8 mouse cellular contexts compared by ENCODE assay signal in the genomic region with DNA sequence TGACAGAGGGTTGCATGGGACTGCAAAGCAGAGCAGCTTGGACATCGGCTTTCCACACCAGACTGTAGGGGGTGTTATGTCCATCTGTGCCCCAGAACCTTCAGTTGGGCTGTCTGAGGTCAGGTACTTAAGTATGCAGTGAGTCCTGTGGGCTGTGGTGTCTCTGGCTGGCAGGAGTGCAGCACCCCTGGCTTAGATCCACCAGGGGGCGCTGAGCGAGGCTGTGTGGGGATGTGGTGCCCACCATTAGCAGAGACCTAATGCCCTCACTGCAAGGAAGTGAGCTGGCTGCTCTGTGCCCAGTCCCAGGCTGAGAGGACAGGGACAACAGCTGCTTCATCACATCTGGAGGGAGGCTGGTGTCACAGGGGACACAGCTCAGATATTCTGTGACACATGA.
DNase-seq lines count a peak whose midpoint lies in the region; ATAC-seq and TF ChIP-seq lines count a peak whose summit lies in the region.

No protein-coding gene starts in this region.

- TF ChIP-seq RAD21 in MEL (IDR thresholded peaks at IDR 0.05; ENCODE audit: low read depth, low read length), result peak; percentile 37

- DNase-seq in layer of hippocampus, postnatal 14 days (ENCODE audit: low spot score in 2 of 2), result peak; percentile 34 to 40
- no peak for DNase-seq in layer of hippocampus, adult 18-20 months (ENCODE audit: low spot score in 2 of 2)
- DNase-seq in MEL (ENCODE audit: low read depth, low spot score), result peak; percentile 84
- DNase-seq in cerebellum, postnatal 25 days, result peak; percentile 56 to 74
- DNase-seq in liver, embryonic 13.5 days, result peak; percentile 23
- DNase-seq in urinary bladder, postnatal 10 days (ENCODE audit: low spot score), result no peak

- TF ChIP-seq POLR2A in MEL (IDR thresholded peaks at IDR 0.05; ENCODE audit: control insufficient read depth in 1 of 2, insufficient read depth in 1 of 2, low read depth in 1 of 2, low read length in 2 of 2, poor library complexity in 1 of 2), result no peak

- no peaks in the 10 kb centered on the region for H3K79me2 ChIP-seq in MEL (ENCODE audit: control insufficient read depth, insufficient read depth, low read length, poor library complexity)

- no peak overlapping the region; the same call in 1 of the 2 replicates for H3K9ac ChIP-seq in MEL (ENCODE audit: control insufficient read depth, low read depth, low read length, poor library complexity, severe bottlenecking)
- peak overlapping the region; percentile 34 for H3K9ac ChIP-seq in heart, embryonic 16.5 days (ENCODE audit: low read length)
- no peak overlapping the region for H3K9ac ChIP-seq in liver, embryonic 13.5 days
- no peak overlapping the region for H3K9ac ChIP-seq in neural tube, embryonic 13.5 days

- no peaks in the 10 kb centered on the region for H3K9me3 ChIP-seq in MEL (replicated peaks; ENCODE audit: insufficient read depth, low read length)
- H3K9me3 ChIP-seq in heart, embryonic 16.5 days (replicated peaks; ENCODE audit: control insufficient read depth, low read length), result no peaks in the 10 kb centered on the region
- no peaks in the 10 kb centered on the region for H3K9me3 ChIP-seq in liver, embryonic 13.5 days (replicated peaks)
- H3K9me3 ChIP-seq in neural tube, embryonic 13.5 days, result no peaks in the 10 kb centered on the region

- peak overlapping the region; percentile 31 for H3K27ac ChIP-seq in MEL (ENCODE audit: control insufficient read depth, low read depth, low read length)
- H3K27ac ChIP-seq in heart, embryonic 16.5 days (ENCODE audit: low read length), result peak overlapping the region; percentile 98
- no peak overlapping the region for H3K27ac ChIP-seq in liver, embryonic 13.5 days
- no peak overlapping the region for H3K27ac ChIP-seq in neural tube, embryonic 13.5 days (replicated peaks)

- peaks cover 0 to 28% of the 10 kb centered on the region in 2 experiments; a peak in 2 of 4 replicates for H3K36me3 ChIP-seq in MEL (ENCODE audit: control insufficient read depth in 1 of 2, insufficient read depth in 2 of 2, low read length in 2 of 2)
- H3K36me3 ChIP-seq in heart, embryonic 16.5 days (ENCODE audit: control insufficient read depth, insufficient read depth), result no peaks in the 10 kb centered on the region
- H3K36me3 ChIP-seq in liver, embryonic 13.5 days, result no peaks in the 10 kb centered on the region
- no peaks in the 10 kb centered on the region for H3K36me3 ChIP-seq in neural tube, embryonic 13.5 days

- H3K27me3 ChIP-seq in MEL (ENCODE audit: control insufficient read depth in 1 of 2, insufficient read depth in 2 of 2, low read length in 2 of 2), result no peaks in the 10 kb centered on the region
- no peaks in the 10 kb centered on the region for H3K27me3 ChIP-seq in heart, embryonic 16.5 days (ENCODE audit: control insufficient read depth, insufficient read depth, low read length)
- peaks cover 14% of the 10 kb centered on the region for H3K27me3 ChIP-seq in liver, embryonic 13.5 days
- no peaks in the 10 kb centered on the region for H3K27me3 ChIP-seq in neural tube, embryonic 13.5 days

- TF ChIP-seq CTCF in MEL (IDR thresholded peaks at IDR 0.05 in 2 of 3, conservative IDR thresholded peaks at IDR 0.05 in 1 of 3; ENCODE audit: control insufficient read depth in 1 of 3, insufficient read depth in 1 of 3, low read depth in 2 of 3, low read length in 3 of 3, poor library complexity in 1 of 3, severe bottlenecking in 1 of 3), result peak; percentile 77 to 96 (median 94)

- peaks cover 16 to 36% of the 10 kb centered on the region in 2 experiments for H3K4me1 ChIP-seq in MEL (ENCODE audit: control insufficient read depth in 1 of 2, insufficient read depth in 2 of 2, low read length in 2 of 2)
- peaks cover 68% of the 10 kb centered on the region for H3K4me1 ChIP-seq in heart, embryonic 16.5 days (ENCODE audit: control insufficient read depth, insufficient read depth, low read length)
- H3K4me1 ChIP-seq in liver, embryonic 13.5 days (replicated peaks), result peaks cover 22% of the 10 kb centered on the region
- peaks cover 19% of the 10 kb centered on the region for H3K4me1 ChIP-seq in neural tube, embryonic 13.5 days (replicated peaks)

- 13% methylated on average over 3 of the region's 3 CpGs for WGBS in heart, embryonic 16.5 days
- WGBS in liver, embryonic 13.5 days (ENCODE audit: insufficient replicate concordance), result 6% methylated on average over 3 of the region's 3 CpGs
- WGBS in neural tube, embryonic 13.5 days, result 13% methylated on average over 3 of the region's 3 CpGs

- TF ChIP-seq EP300 in MEL (IDR thresholded peaks at IDR 0.05; ENCODE audit: low read depth in 1 of 2, low read length in 2 of 2), result no peak

- peak; percentile 18; the same call in 1 of the 2 replicates for ATAC-seq in heart, embryonic 16.5 days (replicated peaks; ENCODE audit: extremely low read depth, insufficient read depth, low FRiP score)
- ATAC-seq in liver, embryonic 13.5 days (ENCODE audit: low read depth), result no peak
- 0 out of 2 replicates have a peak, but pooled peaks have one; percentile 16 for ATAC-seq in neural tube, embryonic 13.5 days (ENCODE audit: low read depth)

- H3K4me2 ChIP-seq in heart, embryonic 16.5 days (ENCODE audit: low read depth, low read length), result no peak overlapping the region
- no peak overlapping the region for H3K4me2 ChIP-seq in liver, embryonic 13.5 days
- no peak overlapping the region for H3K4me2 ChIP-seq in neural tube, embryonic 13.5 days

- peak overlapping the region in 1 of 2 experiments; percentile 9; a peak in 1 of 4 replicates for H3K4me3 ChIP-seq in MEL (ENCODE audit: control insufficient read depth in 1 of 2, insufficient read depth in 1 of 2, low read depth in 2 of 2, low read length in 2 of 2)
- no peak overlapping the region for H3K4me3 ChIP-seq in heart, embryonic 16.5 days (ENCODE audit: low read length)
- no peak overlapping the region for H3K4me3 ChIP-seq in liver, embryonic 13.5 days (replicated peaks)
- no peak overlapping the region for H3K4me3 ChIP-seq in neural tube, embryonic 13.5 days

TF ChIP-seq in MEL, 35 proteins besides CTCF, POLR2A, EP300 and RAD21:
- TF ChIP-seq RCOR1 (IDR thresholded peaks at IDR 0.05; ENCODE audit: low read depth, low read length), result no peak
- no peak for TF ChIP-seq KAT2A (conservative IDR thresholded peaks at IDR 0.05; ENCODE audit: low read depth, low read length)
- TF ChIP-seq MYB (IDR thresholded peaks at IDR 0.05; ENCODE audit: low read depth, low read length), result no peak
- no peak for TF ChIP-seq MEF2A (IDR thresholded peaks at IDR 0.05; ENCODE audit: extremely low read depth, insufficient replicate concordance, low read depth, low read length, poor library complexity, severe bottlenecking)
- TF ChIP-seq POLR2AphosphoS5 (IDR thresholded peaks at IDR 0.05; ENCODE audit: borderline replicate concordance, low read depth, low read length), result no peak
- no peak for TF ChIP-seq ZMIZ1 (IDR thresholded peaks at IDR 0.05; ENCODE audit: low read depth, low read length)
- no peak for TF ChIP-seq ETS1 (IDR thresholded peaks at IDR 0.05; ENCODE audit: low read depth, low read length)
- peak; percentile 60 for TF ChIP-seq SMC3 (IDR thresholded peaks at IDR 0.05; ENCODE audit: low read depth, low read length)
- no peak for TF ChIP-seq CHD2 (IDR thresholded peaks at IDR 0.05; ENCODE audit: low read length)
- TF ChIP-seq POLR2AphosphoS2 (IDR thresholded peaks at IDR 0.05; ENCODE audit: low read length), result no peak
- no peak for TF ChIP-seq MYC (IDR thresholded peaks at IDR 0.05; ENCODE audit: low read depth, low read length)
- no peak for TF ChIP-seq USF1 (IDR thresholded peaks at IDR 0.05; ENCODE audit: low read depth, low read length)
- no peak for TF ChIP-seq NRF1 (IDR thresholded peaks at IDR 0.05; ENCODE audit: insufficient read depth, low read depth, low read length, poor library complexity, severe bottlenecking)
- TF ChIP-seq USF2 (IDR thresholded peaks at IDR 0.05; ENCODE audit: borderline replicate concordance in 1 of 2, insufficient read depth in 1 of 2, low read depth in 1 of 2, low read length in 2 of 2), result no peak
- no peak for TF ChIP-seq GABPA (IDR thresholded peaks at IDR 0.05; ENCODE audit: low read depth, low read length)
- TF ChIP-seq TAL1 (IDR thresholded peaks at IDR 0.05; ENCODE audit: low read length), result no peak
- no peak for TF ChIP-seq ZNF384 (IDR thresholded peaks at IDR 0.05; ENCODE audit: low read depth, low read length)
- TF ChIP-seq CHD1 (IDR thresholded peaks at IDR 0.05; ENCODE audit: low read depth, low read length), result no peak
- TF ChIP-seq NELFE (IDR thresholded peaks at IDR 0.05; ENCODE audit: low read depth, low read length), result no peak
- TF ChIP-seq JUND (IDR thresholded peaks at IDR 0.05; ENCODE audit: low read depth, low read length), result no peak
- TF ChIP-seq MXI1 (IDR thresholded peaks at IDR 0.05; ENCODE audit: low read depth, low read length), result no peak
- 0 out of 2 replicates have a peak, but pooled peaks have one; percentile 39 for TF ChIP-seq MAZ (IDR thresholded peaks at IDR 0.05; ENCODE audit: low read depth, low read length)
- no peak for TF ChIP-seq ZKSCAN1 (IDR thresholded peaks at IDR 0.05; ENCODE audit: low read depth, low read length)
- TF ChIP-seq E2F4 (IDR thresholded peaks at IDR 0.05; ENCODE audit: borderline replicate concordance, low read depth, low read length), result no peak
- TF ChIP-seq MAFK (IDR thresholded peaks at IDR 0.05; ENCODE audit: borderline replicate concordance, low read depth, low read length), result no peak
- no peak for TF ChIP-seq GATA1 (IDR thresholded peaks at IDR 0.05; ENCODE audit: low read depth, low read length)
- TF ChIP-seq HCFC1 (IDR thresholded peaks at IDR 0.05; ENCODE audit: low read depth, low read length), result 0 out of 2 replicates have a peak, but pooled peaks have one; percentile 11
- TF ChIP-seq ZC3H11A (IDR thresholded peaks at IDR 0.05; ENCODE audit: low read depth, low read length), result peak; percentile 32
- TF ChIP-seq UBTF (IDR thresholded peaks at IDR 0.05; ENCODE audit: borderline replicate concordance, insufficient read depth, low read depth, low read length), result no peak
- no peak for TF ChIP-seq TCF12 (IDR thresholded peaks at IDR 0.05; ENCODE audit: low read depth, low read length)
- peak; percentile 24; the same call in 1 of the 2 replicates for TF ChIP-seq SIN3A (IDR thresholded peaks at IDR 0.05; ENCODE audit: low read length)
- no peak for TF ChIP-seq BHLHE40 (IDR thresholded peaks at IDR 0.05; ENCODE audit: borderline replicate concordance, low read depth, low read length)
- TF ChIP-seq MAX (IDR thresholded peaks at IDR 0.05; ENCODE audit: low read length), result no peak
- no peak for TF ChIP-seq TBP (IDR thresholded peaks at IDR 0.05; ENCODE audit: low read depth, low read length)
- no peak for TF ChIP-seq ELF1 (IDR thresholded peaks at IDR 0.05; ENCODE audit: low read depth, low read length)
TF ChIP-seq in MEL: peak in this region for 5.

Comparison
In these comparisons a context has a peak if more than half of its experiments do, and no peak if none do; other contexts are left out.
1. DNase-seq: peak in layer of hippocampus, postnatal 14 days (2 of 2), MEL (single experiment), cerebellum, postnatal 25 days (2 of 2) and liver, embryonic 13.5 days (single experiment); none in layer of hippocampus, adult 18-20 months (0 of 2) and urinary bladder, postnatal 10 days (single experiment).
2. H3K27ac ChIP-seq: peak in MEL (single experiment) and heart, embryonic 16.5 days (single experiment); none in liver, embryonic 13.5 days (single experiment) and neural tube, embryonic 13.5 days (single experiment).